Mouse (Mus musculus) heart, postnatal 0 days (tissue): Measurements from ENCODE around the gene Mpp6. TPM values are rescaled to one million over a fixed set of nuclear protein-coding genes. Genes with fewer than 3 reads are reported as not detected.
A peak's percentile ranks its signal among the peaks of the same experiment; 100 is the strongest.

Source experiments
- ATAC-seq: fragments of 200-750 bp; cut with Nextera tagmentation; 2 replicates; pipeline ENCODE4 v1.8.0; 2017; ENCODE audit warnings: low read depth, moderate number of reproducible peaks, moderate library complexity; ENCODE audit not compliant: insufficient read depth
- DNase-seq: peaks from one replicate; pipeline ENCODE4 v3.0.0-alpha.2; 2016; ENCODE audit warnings: low spot score
- H3K27ac ChIP-seq: fragments of 300-500 bp; sonication (generic); 2 replicates; pipeline ENCODE4 v1.5.1; 2014; ENCODE audit warnings: low read depth, mild to moderate bottlenecking
- H3K27me3 ChIP-seq: fragments of 300-500 bp; sonication (generic); 2 replicates; pipeline ENCODE4 v1.6.1; 2014; ENCODE audit warnings: low read length, mixed read lengths; ENCODE audit not compliant: control insufficient read depth, insufficient read depth
- H3K36me3 ChIP-seq: fragments of 300-500 bp; sonication (generic); replicated peaks from 2 replicates; pipeline ENCODE4 v1.6.1; 2014; ENCODE audit warnings: low read length, mixed read lengths; ENCODE audit not compliant: control insufficient read depth, insufficient read depth
- H3K4me1 ChIP-seq: fragments of 300-500 bp; sonication (generic); 2 replicates; pipeline ENCODE4 v1.6.1; 2014; ENCODE audit warnings: antibody characterized with exemption; ENCODE audit not compliant: control insufficient read depth, insufficient read depth
- H3K4me2 ChIP-seq: fragments of 300-500 bp; sonication (generic); 2 replicates; pipeline ENCODE4 v1.6.1; 2014; ENCODE audit warnings: low read depth, mild to moderate bottlenecking, low read length, moderate library complexity
- H3K4me3 ChIP-seq: fragments of 300-500 bp; sonication (generic); 2 replicates; pipeline ENCODE4 v1.5.1; 2014; ENCODE audit warnings: low read depth, low read length
- H3K9ac ChIP-seq: fragments of 300-500 bp; sonication (generic); replicated peaks from 2 replicates; pipeline ENCODE4 v1.6.1; 2014; ENCODE audit warnings: low read depth, low read length, mixed read lengths
- H3K9me3 ChIP-seq: fragments of 300-500 bp; sonication (generic); replicated peaks from 2 replicates; pipeline ENCODE4 v1.6.1; 2016; ENCODE audit warnings: low read length; ENCODE audit not compliant: control insufficient read depth
- CTCF ChIP-seq: IDR thresholded peaks from 2 replicates; pipeline ENCODE4 v1.5.1; 2016; ENCODE audit warnings: antibody characterized with exemption, control low read depth, low read depth
- EP300 ChIP-seq: IDR thresholded peaks from 2 replicates; pipeline ENCODE4 v1.6.1; 2016; ENCODE audit warnings: antibody characterized with exemption, low read depth
- WGBS: fragments of 180-500 bp; shearing (Covaris S2); extraction: QIAGEN DNeasy Blood & Tissue Kit; methylation state at CpG from one replicate; pipeline ENCODE4 v1.1.7; 2014; 5-methylcytosine and 5-hydroxymethylcytosine counted together
- polyA plus RNA-seq: library from polyadenylated mRNA; unstranded; fragments of >200 nt; fragmentation: Nextera tagmentation; extraction: Ambion mirVana; gene quantifications from 2 replicates; pipeline ENCODE4 v1.2.1, GENCODE M21; 2015
- total RNA-seq: library from RNA; depleted of rRNA; stranded (reverse); fragments of >200 nt; gene quantifications from 2 replicates; pipeline ENCODE4 v1.2.3, GENCODE M21; 2014; ENCODE audit warnings: low replicate concordance

The Mpp6 gene
- total and polyA plus RNA-seq, 2 experiments from 2014 or later: 52.8 to 86.9 TPM

- no peak for TF ChIP-seq EP300
- no peak for TF ChIP-seq CTCF
- DNase-seq (no peak), ATAC-seq (no peak)
- Histone ChIP-seq H3K4me3 (no peak overlapping the region), H3K27me3 (no peaks in the 10 kb centered on the region), H3K27ac (no peak overlapping the region), H3K4me1 (peaks cover 7% of the 10 kb centered on the region), H3K9me3 (no peaks in the 10 kb centered on the region), H3K36me3 (no peaks in the 10 kb centered on the region), H3K4me2 (no peak overlapping the region), H3K9ac (no peak overlapping the region)
- WGBS: 83% methylated on average over 4 of the region's 4 CpGs
These were observed 105.9 kb downstream of the Mpp6 start for GRCm38 (mm10) chr6:50215986-50216385.

- WGBS: 51% methylated on average over 3 of the region's 3 CpGs
- no peak overlapping the region for H3K4me3 ChIP-seq
- no peak for ATAC-seq
These were observed 108.6 kb downstream of the Mpp6 start for GRCm38 (mm10) chr6:50218628-50219027.

GRCm38 (mm10) chr6:50219066-50219465 lies 109.0 kb downstream of the Mpp6 start:
- peaks cover 7% of the 10 kb centered on the region for H3K4me1 ChIP-seq
- no peak overlapping the region for H3K4me2 ChIP-seq
- DNase-seq (no peak), ATAC-seq (no peak)
- H3K9ac ChIP-seq: no peak overlapping the region
- no peaks in the 10 kb centered on the region for H3K36me3 ChIP-seq
- no peaks in the 10 kb centered on the region for H3K27me3 ChIP-seq
- H3K9me3 ChIP-seq: no peaks in the 10 kb centered on the region
- TF ChIP-seq CTCF (no peak), EP300 (no peak)
- no peak overlapping the region for H3K27ac ChIP-seq
- H3K4me3 ChIP-seq: no peak overlapping the region
- 80% methylated on average over 6 of the region's 6 CpGs for WGBS

More at GRCm38 (mm10) chr6:50218628-50219027, 108.6 kb downstream of the Mpp6 start:
- H3K9me3 ChIP-seq: no peaks in the 10 kb centered on the region
- H3K27ac ChIP-seq: no peak overlapping the region
- no peaks in the 10 kb centered on the region for H3K36me3 ChIP-seq
- H3K27me3 ChIP-seq: no peaks in the 10 kb centered on the region
- H3K9ac ChIP-seq: no peak overlapping the region
- no peak overlapping the region for H3K4me2 ChIP-seq
- peaks cover 7% of the 10 kb centered on the region for H3K4me1 ChIP-seq
- DNase-seq: no peak
- TF ChIP-seq CTCF: no peak

- Histone ChIP-seq H3K4me1 (no peaks in the 10 kb centered on the region), H3K27me3 (no peaks in the 10 kb centered on the region), H3K9ac (no peak overlapping the region), H3K4me3 (no peak overlapping the region), H3K36me3 (no peaks in the 10 kb centered on the region), H3K27ac (no peak overlapping the region), H3K9me3 (no peaks in the 10 kb centered on the region), H3K4me2 (no peak overlapping the region)
- ATAC-seq (no peak), DNase-seq (no peak)
- TF ChIP-seq CTCF: peak; percentile 76
- no peak for TF ChIP-seq EP300
- WGBS: 41% methylated on average over 6 of the region's 6 CpGs
These were observed 110.8 kb downstream of the Mpp6 start for GRCm38 (mm10) chr6:50220863-50221262.

- H3K4me1 ChIP-seq: no peaks in the 10 kb centered on the region
- H3K36me3 ChIP-seq: no peaks in the 10 kb centered on the region
- no peaks in the 10 kb centered on the region for H3K9me3 ChIP-seq
- no peak for ATAC-seq
- H3K4me3 ChIP-seq: no peak overlapping the region
- 59% methylated on average over 5 of the region's 5 CpGs for WGBS
- no peak for DNase-seq
- H3K27me3 ChIP-seq: no peaks in the 10 kb centered on the region
- no peak overlapping the region for H3K9ac ChIP-seq
- no peak for TF ChIP-seq CTCF
- H3K27ac ChIP-seq: no peak overlapping the region
- H3K4me2 ChIP-seq: no peak overlapping the region
These were observed 112.3 kb downstream of the Mpp6 start for GRCm38 (mm10) chr6:50222351-50222750.

GRCm38 (mm10) chr6:50222986-50223385 lies 112.9 kb downstream of the Mpp6 start:
- Histone ChIP-seq H3K27me3 (no peaks in the 10 kb centered on the region), H3K9me3 (no peaks in the 10 kb centered on the region)
- WGBS: 54% methylated on average over 5 of the region's 5 CpGs

More at GRCm38 (mm10) chr6:50222986-50223385, 112.9 kb downstream of the Mpp6 start:
- no peak overlapping the region for H3K27ac ChIP-seq
- DNase-seq: no peak
- H3K4me3 ChIP-seq: no peak overlapping the region
- no peaks in the 10 kb centered on the region for H3K4me1 ChIP-seq
- no peak overlapping the region for H3K4me2 ChIP-seq
- no peak for TF ChIP-seq CTCF
- H3K36me3 ChIP-seq: no peaks in the 10 kb centered on the region
- H3K9ac ChIP-seq: no peak overlapping the region
- no peak for ATAC-seq
